Mouse (Mus musculus) embryonic fibroblast, embryonic 13.5 days (primary cell): ENCODE results near the gene Ccl20.

Experiments
- CTCF ChIP-seq: IDR thresholded peaks from 2 replicates; pipeline ENCODE4 v1.5.1; 2011; ENCODE audit warnings: mild to moderate bottlenecking, control low read depth, low read length, moderate library complexity, borderline replicate concordance; ENCODE audit not compliant: insufficient read depth
- POLR2A ChIP-seq: IDR thresholded peaks from 2 replicates; pipeline ENCODE4 v1.6.1; 2011; ENCODE audit warnings: low read depth, mild to moderate bottlenecking, control low read depth, low read length, moderate library complexity

- TF ChIP-seq CTCF (no peak), POLR2A (no peak)
Observed at GRCm38 (mm10) chr1:83117217-83117616, 651 bp downstream of the Ccl20 start.
